Mouse (Mus musculus): ENCODE results near the gene Sms. TPM values are rescaled to one million over a fixed set of nuclear protein-coding genes. Genes with fewer than 3 reads are reported as not detected.

Gene Sms
- total RNA-seq (2021) (10 to 100 TPM; 13.8 to 21.8 TPM), polyA plus RNA-seq (2012; rRNA removed) (10.8 and 13.1 TPM in 2 replicates)
- long read RNA-seq, partial matches to known transcripts, result 2 of 8 reads
- long read RNA-seq, other reads (novel, unspliced or antisense), result 2 of 8 reads

DNA sequence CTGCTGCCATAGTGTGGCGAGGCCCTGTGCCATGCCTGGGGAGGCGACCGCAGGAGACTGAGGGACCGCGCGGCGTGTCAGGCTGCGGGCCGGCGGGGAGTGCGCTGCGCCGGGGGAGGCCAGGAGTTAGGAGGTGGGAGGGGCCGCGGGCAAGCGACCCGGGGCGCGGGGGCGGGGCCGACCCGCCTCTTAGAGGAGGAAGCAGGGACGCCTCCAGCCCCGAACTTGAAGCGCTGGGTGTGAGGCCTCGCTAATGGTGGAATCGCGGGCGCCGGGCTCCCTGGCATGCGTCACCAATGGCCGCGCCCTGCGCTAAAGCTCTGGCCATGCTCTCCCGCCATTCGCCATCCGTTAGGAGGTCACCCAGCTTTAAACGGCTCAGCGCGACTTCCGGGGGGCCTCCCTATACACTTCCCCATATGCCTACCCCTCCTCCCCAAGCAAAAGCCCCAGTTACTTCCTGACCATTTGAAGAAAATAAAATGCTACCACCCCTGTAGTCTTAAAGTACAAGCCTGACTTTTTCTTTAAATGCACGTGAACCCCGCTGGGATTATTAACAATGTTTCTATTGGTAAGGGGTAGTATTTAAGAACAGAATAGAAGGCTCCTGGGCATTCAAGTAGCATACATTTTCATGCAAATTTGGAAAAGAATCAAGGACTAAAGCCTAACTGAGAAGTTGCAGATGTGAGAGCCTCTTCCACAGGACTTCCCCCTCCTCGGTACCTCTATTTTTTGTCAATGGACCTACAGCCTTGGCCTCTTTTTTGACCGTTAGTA lies at the start of gene Sms:
Gene Sms, minus strand, starts transcription at position 344 of the 783 bp plus-strand sequence.
- peak; percentile 84 for DNase-seq

- DNase-seq, result no peak
Observed at GRCm38 (mm10) chrX:157506400-157506799, 14.3 kb upstream of the Sms start.

DNA sequence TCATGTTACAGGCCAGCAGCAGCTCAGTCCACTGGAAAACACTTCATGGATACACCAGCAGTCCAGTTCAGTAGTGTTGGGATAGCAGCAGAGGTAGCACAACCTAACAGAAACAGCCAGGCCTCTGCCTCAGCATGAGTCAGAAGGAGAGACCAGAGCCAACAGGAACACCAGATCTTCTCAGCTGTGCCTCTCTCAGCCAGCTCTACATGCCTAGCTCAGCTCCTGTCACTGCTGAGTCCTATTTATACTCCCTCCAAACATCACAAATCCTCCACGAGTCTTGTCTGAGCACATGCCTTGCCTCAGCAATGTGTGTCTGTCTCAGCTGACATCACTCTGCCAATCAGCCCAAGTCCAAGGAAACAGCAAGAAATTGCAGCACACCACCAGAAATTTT lies 12.4 kb upstream of the Sms start:
- DNase-seq, result no peak

DNA sequence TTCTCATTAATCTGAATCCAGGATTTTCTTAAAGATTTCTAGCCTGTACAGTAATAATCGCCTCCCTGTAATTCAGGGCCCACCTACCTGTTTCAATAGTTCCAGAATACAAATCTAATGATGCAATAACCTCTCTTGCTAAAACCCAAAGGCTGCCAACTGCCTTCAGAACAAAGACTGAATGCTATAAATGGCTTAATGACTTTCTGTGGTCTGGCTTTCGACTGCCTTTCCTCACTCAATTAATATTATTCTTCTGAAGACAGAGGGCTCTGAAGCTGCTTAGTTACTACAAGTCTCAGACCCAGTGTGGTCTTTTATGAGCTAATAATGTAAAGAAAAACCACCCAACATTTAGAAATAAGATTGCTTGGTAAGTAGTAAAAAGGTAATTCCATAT lies 9.8 kb upstream of the Sms start:
- DNase-seq, result no peak

- no peak for DNase-seq
Observed at GRCm38 (mm10) chrX:157500004-157500403, 7.9 kb upstream of the Sms start.

- no peak for DNase-seq
Observed at GRCm38 (mm10) chrX:157493159-157493558, 1.1 kb upstream of the Sms start.

- peak; percentile 41 for DNase-seq
Observed at GRCm38 (mm10) chrX:157491145-157491935, 747 bp downstream of the Sms start.

GRCm38 (mm10) chrX:157490769-157491144 lies 1.3 kb downstream of the Sms start:
- DNase-seq, result peak; percentile 3

DNA sequence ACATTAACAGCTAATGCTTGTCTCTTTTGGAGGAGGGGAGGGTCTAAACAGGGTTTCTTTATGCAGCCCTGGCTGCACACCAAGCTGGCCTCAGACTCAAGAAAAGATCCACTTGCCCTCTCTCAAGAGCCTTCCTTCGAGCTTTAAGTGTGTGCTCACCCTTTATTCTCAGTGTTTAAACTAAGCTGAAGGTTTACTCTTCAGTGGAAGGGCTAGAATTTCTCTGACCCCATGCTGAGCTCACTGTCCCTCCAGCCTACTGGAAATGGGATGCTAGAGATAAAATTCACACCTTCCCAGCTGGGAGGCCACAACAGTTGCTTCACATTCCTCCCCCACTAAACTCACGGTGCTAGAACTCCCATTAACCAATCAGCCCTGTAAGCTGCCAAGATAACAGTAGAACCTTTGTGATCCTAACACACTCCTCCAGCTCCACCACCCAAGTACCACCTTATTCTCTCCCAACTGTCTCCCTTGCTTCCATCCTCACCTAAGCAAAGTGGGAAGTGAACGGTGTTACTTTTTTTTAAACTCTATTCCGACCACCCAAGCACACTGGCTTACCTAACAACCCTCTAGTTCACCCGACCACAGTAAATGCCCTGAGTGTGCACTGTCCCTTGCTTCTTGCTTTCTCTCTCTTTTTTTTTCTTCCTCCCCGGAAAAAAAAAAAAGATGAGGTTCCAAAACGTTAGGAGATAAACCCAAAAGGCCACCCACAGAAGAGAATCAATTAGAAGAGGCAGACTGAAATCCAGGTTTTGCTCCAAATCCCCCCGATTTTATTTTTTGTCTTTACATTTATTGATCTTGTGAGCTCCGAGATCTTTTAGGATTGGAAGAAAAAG lies 2.0 kb downstream of the Sms start:
- DNase-seq, result no peak

GRCm38 (mm10) chrX:157488831-157489230 lies 3.3 kb downstream of the Sms start:
- peak; percentile 37 for DNase-seq

DNA sequence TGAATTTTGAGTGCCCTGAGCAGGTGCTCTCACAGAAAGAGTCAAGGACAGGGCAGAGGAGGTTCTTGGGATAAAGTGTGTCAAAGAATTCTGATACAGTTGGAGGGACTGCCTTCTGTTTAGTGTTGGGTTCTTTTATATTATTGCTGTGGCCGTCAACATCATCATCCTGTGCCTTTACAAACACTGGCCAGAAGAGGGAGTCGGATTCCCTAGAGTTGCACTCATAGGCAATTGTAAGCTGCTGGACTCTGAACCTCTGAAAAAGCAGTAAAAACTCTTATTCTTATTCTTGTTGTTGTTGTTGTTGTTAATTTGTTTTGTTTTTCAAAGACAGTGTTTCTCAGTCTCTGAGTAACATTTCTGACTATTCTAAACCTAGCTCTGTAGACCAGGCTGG lies 5.3 kb downstream of the Sms start:
- DNase-seq, result peak; percentile 7

GRCm38 (mm10) chrX:157482842-157483241 lies 9.2 kb downstream of the Sms start:
- DNase-seq, result no peak

DNA sequence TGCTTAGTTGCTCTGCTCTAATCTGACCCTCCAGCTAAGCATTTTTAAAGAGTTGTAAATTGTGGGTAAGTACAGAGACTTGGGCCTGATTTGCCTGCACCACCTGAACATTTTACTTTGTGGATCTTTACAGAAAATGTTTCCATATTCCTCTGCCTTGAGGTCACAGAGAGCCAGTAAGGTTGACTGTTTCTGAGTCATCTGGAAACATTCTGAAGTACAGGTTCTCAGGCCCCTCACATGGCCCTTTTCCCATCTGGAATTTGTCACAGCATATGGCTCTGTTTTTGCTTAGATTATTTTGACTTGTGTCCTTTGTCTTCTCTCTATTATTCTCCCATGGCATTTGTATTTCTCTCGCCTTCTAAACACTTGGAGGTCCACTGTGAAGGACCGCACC lies 10.2 kb downstream of the Sms start:
- DNase-seq, result no peak

- DNase-seq, result no peak
Observed at GRCm38 (mm10) chrX:157477328-157477727, 14.8 kb downstream of the Sms start.

DNA sequence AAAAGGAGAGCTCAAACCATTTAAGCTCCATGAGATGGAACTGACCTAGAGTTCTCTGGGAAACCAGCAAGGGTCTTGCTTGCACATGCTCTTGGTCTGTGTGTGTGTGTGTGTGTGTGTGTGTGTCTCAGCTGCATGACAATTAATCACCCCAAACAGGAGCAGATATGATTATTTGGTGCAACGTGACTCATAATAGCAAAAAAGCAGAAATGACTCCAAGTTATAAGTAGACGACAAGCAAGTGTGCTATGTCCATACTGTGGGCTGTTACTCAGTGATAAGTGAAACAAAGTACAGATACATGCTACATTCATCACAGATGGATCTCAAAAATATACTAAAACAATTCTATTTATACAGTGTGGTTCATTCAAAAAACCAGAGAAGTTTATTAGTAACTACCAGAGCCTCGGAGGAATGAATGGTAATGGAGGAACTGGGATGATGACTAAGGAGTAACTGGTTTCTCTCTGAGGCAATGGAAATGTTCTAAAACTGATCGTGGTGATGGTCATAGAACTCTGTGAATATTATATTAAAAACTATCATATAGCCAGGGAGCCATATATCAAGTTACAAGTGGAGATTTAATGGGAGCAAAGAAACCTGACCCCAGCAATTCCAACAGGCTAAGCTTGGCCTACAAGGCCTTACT lies 15.8 kb downstream of the Sms start:
- DNase-seq, result no peak

GRCm38 (mm10) chrX:157471711-157472660 lies 20.1 kb downstream of the Sms start:
- no peak for DNase-seq

DNA sequence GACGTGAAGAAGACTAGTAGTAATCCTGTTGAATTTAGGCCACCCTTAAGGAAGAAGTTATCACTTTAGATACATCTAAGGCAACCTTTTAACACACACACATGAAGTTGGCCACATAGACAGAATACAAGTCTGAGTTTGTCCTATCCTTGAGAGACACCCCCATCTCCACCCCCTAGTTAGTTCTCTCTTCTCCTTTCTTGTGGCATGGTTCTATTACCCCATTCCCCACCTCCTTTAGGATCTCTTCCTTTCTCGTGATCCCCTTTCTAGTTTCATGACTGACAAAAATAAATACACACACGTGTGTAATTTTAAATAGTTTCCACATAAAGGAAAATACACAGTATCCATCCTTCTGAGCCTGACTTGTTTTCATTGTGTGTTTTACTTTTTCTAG lies 23.3 kb downstream of the Sms start:
- no peak for DNase-seq

DNA sequence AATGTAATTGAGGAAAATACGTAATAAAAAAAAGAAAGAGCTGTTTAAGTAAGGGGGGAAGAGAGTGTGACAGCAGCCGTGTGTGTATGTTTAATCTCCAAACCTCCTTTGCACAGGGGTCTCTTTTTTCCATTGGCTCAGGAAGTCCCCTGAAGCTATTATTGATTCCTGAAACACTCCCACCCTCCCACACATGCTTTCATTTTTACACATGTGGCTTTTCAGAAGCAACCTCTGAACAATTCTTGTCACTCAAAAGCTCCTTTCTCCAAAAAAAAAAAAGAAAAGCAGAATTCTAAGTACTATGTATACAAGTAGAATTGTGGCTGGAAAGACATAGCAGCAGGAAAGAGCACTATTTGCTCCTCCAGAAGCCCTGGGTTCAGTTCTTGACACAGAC lies 24.0 kb downstream of the Sms start:
- DNase-seq, result no peak

DNA sequence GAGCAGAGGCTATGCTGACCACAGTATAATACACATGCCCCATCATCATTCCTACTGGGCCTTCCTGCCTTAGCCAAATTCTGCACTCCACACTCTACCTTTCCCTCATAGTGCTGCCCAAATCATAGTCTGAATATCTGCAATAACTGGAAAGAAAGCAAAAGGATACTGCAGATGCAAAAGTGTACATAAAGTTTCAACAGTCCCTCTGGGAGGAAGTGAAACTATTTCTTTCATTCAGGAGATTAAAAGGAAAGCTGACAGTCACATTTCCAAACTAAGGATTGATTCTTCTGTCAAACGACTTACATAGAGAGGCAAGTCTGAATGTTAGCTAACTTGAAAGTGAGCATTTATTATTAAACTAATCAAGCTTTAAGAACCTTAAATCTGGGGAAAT lies 26.1 kb downstream of the Sms start:
- DNase-seq, result no peak

DNA sequence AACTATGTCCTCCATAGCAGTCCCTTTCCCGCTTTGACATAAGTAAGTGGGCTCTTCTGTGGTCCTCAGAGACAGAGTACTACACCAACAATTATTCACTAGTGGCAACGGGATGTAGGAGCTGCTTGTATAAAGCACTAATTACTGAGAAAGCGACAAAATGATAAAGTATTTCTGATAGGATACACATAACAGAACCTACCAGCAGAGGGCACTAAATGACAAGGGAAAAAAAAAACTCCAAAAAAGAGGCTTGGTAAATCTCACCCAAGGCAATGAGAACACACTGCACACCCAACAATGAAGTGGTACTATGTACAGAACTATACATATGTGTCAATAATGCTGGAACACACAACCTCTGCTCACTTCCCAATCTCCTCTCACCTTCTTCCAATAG lies 29.4 kb downstream of the Sms start:
- DNase-seq, result no peak

- peak; percentile 18 for DNase-seq
Observed at GRCm38 (mm10) chrX:157454430-157454829, 37.7 kb downstream of the Sms start.
